Mouse (Mus musculus) embryonic fibroblast, embryonic 13.5 days (primary cell): ENCODE measurements around the gene Mfsd2a. TPM values are rescaled to one million over a fixed set of nuclear protein-coding genes. Genes with fewer than 3 reads are reported as not detected.

Source experiments
- H3K27ac ChIP-seq: 2 replicates; pipeline ENCODE4 v1.5.1; 2012; ENCODE audit warnings: low read length, control low read depth, inconsistent platforms; ENCODE audit not compliant: insufficient read depth
- H3K4me1 ChIP-seq: 2 replicates; pipeline ENCODE4 v1.6.1; 2011; ENCODE audit warnings: low read length; ENCODE audit not compliant: control insufficient read depth, insufficient read depth
- H3K4me3 ChIP-seq: 2 replicates; pipeline ENCODE4 v1.5.1; 2011; ENCODE audit warnings: mild to moderate bottlenecking, control low read depth, low read length; ENCODE audit not compliant: insufficient read depth
- CTCF ChIP-seq: IDR thresholded peaks from 2 replicates; pipeline ENCODE4 v1.5.1; 2011; ENCODE audit warnings: mild to moderate bottlenecking, control low read depth, low read length, moderate library complexity, borderline replicate concordance; ENCODE audit not compliant: insufficient read depth
- POLR2A ChIP-seq: IDR thresholded peaks from 2 replicates; pipeline ENCODE4 v1.6.1; 2011; ENCODE audit warnings: low read depth, mild to moderate bottlenecking, control low read depth, low read length, moderate library complexity
- polyA plus RNA-seq: library from polyadenylated mRNA; stranded (reverse); fragments of >200 nt; gene quantifications from 2 replicates; pipeline ENCODE4 v1.2.4, GENCODE M21; 2011; ENCODE audit warnings: low read depth; ENCODE audit not compliant: missing spikeins, insufficient read length

Mfsd2a gene
- polyA plus RNA-seq, 1 experiment, result 2.8 TPM

GRCm38 (mm10) chr4:122939048-122939796 is 21.8 kb downstream of the Mfsd2a start:
- Histone ChIP-seq H3K4me3 (no peak overlapping the region), H3K4me1 (no peaks in the 10 kb centered on the region), H3K27ac (no peak overlapping the region)
- TF ChIP-seq CTCF, result no peak
- no peak for TF ChIP-seq POLR2A

- TF ChIP-seq POLR2A (no peak), CTCF (no peak)
- H3K27ac ChIP-seq, result no peak overlapping the region
- H3K4me1 ChIP-seq, result no peaks in the 10 kb centered on the region
Measured at GRCm38 (mm10) chr4:122937489-122937888, 23.5 kb downstream of the Mfsd2a start.

GRCm38 (mm10) chr4:122935466-122936099 is 25.4 kb downstream of the Mfsd2a start:
- Histone ChIP-seq H3K4me3 (no peak overlapping the region), H3K27ac (no peak overlapping the region), H3K4me1 (no peaks in the 10 kb centered on the region)
- TF ChIP-seq POLR2A (no peak), CTCF (no peak)

More at GRCm38 (mm10) chr4:122937489-122937888, 23.5 kb downstream of the Mfsd2a start:
- H3K4me3 ChIP-seq, result no peak overlapping the region

DNA sequence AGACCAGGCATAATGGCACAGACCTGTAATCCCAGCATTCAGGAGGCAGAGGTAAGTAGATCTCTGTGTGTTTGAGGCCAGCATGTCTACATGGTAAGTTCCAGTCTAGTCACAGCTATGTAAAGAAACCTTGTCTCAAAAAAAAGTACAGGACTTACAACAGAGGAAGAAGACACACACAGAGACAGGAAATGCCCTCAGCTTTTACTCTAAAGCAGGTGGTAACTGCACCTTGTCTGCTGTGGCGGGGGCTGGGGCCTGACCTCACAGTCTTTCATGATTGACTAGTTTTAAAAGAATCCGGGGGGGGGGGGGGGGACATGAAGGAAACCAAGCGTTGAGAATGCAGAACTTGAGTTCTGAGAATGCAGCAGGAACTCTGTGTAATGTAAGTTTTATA is 27.1 kb downstream of the Mfsd2a start:
- TF ChIP-seq POLR2A, result no peak
- no peak for TF ChIP-seq CTCF
- Histone ChIP-seq H3K27ac (no peak overlapping the region), H3K4me3 (no peak overlapping the region), H3K4me1 (no peaks in the 10 kb centered on the region)

GRCm38 (mm10) chr4:122933051-122933591 is 27.9 kb downstream of the Mfsd2a start:
- Histone ChIP-seq H3K4me1 (no peaks in the 10 kb centered on the region), H3K27ac (no peak overlapping the region), H3K4me3 (no peak overlapping the region)
- TF ChIP-seq CTCF (no peak), POLR2A (no peak)

DNA sequence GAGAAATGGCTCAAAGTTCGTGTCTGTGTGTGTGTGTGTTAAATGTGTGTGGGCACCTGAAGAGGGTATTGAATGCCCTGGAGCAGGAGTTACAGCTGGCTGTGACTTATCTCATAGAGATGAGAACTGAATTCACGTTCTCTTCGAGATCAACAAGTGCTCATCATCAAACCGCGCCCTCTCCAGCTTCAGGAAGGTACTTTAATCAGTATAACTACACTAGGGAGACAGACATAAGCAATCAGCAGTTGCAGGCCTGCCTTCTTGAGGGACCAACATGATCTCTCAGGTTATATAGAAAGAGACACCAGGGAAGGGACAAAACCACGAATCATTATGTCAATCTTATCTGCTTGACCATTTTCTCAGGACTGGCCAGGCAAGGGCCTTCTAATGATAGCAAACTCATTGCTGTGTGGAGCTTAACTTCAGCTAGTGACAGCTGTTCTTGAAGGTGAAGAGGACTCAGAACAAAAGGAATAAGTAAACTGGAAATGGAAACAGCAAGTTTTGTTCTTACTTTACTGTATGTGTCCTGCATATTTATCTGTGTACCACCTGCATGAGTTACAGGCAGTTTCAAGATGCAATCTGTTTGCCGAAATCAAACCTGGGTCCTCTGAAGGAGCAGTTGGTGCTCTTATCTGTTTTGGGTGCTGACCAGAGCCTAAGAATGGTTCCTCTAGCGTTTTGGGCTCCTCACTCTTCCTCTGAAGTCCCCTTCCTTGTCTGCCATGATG is 28.6 kb downstream of the Mfsd2a start:
- Histone ChIP-seq H3K27ac (no peak overlapping the region), H3K4me3 (no peak overlapping the region), H3K4me1 (no peaks in the 10 kb centered on the region)
- TF ChIP-seq POLR2A (no peak), CTCF (no peak)

GRCm38 (mm10) chr4:122930939-122931590 is 29.9 kb downstream of the Mfsd2a start:
- TF ChIP-seq CTCF (no peak), POLR2A (no peak)
- no peaks in the 10 kb centered on the region for H3K4me1 ChIP-seq
- no peak overlapping the region for H3K27ac ChIP-seq
- H3K4me3 ChIP-seq, result no peak overlapping the region

DNA sequence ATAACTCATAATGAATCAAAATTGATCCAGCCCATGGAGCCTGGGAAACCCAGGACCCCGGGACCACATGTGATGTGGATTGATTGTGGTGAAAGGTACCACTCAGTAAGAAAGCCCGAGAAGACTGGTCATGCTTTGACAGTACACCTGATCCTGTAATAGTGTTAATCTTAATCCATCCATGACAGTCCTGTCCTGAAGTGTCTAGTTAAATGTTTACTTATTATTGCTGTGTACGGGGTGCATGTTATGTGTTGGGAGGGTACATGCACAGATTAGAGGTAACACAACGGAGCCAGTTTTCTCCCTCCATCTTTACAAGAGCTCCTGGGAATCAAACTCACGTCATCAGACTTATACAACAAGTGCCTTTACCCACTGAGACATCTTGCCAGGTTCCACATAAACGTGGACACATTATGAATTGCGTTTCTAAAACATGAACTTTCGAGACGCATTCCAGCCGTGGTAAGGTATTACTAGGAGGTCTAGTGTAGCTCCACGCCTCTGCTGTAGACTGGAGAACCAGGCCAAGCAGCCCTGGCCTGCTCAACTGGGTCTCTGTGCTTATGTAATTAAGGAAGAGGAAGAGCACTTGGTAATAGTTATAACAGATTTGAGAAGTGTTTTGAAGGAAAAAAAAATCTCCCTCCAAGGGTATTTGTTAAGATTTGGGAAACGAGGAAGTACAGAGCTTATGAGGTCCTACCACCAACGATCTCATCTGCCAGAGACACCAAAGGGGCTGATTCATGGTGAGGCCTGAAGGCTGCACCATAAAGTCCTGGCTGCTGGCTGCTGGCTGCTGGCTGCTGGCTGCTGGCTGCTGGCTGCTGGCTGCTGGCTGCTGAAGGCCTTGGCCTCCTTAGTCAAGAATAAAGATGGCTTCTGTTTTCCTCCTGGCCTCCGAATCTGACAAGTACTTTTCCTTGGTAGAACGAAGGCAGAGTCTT is 37.3 kb downstream of the Mfsd2a start:
- Histone ChIP-seq H3K27ac (no peak overlapping the region), H3K4me3 (no peak overlapping the region), H3K4me1 (peaks cover 2% of the 10 kb centered on the region; the same call in 1 of the 2 replicates)
- no peak for TF ChIP-seq POLR2A
- no peak for TF ChIP-seq CTCF

- no peak overlapping the region for H3K4me3 ChIP-seq
- H3K27ac ChIP-seq, result no peak overlapping the region
- H3K4me1 ChIP-seq, result peaks cover 2% of the 10 kb centered on the region; the same call in 1 of the 2 replicates
- TF ChIP-seq POLR2A, result no peak
- no peak for TF ChIP-seq CTCF
Measured at GRCm38 (mm10) chr4:122922841-122923240, 38.1 kb downstream of the Mfsd2a start.
